Mouse (Mus musculus): ENCODE measurements around the gene Hrg.
"Not testable (repeated sequence)": the region's sequence is repeated elsewhere in the genome, so short reads cannot be mapped to it uniquely, and the experiment has no call there.

Gene Hrg

GRCm38 (mm10) chr16:22950840-22951395, at the start of gene Hrg:
Gene Hrg, plus strand, starts transcription at chr16:22951072.
- DNase-seq = no peak

- DNase-seq = no peak
Observed at GRCm38 (mm10) chr16:22901326-22901725, 49.5 kb upstream of the Hrg start.

DNA sequence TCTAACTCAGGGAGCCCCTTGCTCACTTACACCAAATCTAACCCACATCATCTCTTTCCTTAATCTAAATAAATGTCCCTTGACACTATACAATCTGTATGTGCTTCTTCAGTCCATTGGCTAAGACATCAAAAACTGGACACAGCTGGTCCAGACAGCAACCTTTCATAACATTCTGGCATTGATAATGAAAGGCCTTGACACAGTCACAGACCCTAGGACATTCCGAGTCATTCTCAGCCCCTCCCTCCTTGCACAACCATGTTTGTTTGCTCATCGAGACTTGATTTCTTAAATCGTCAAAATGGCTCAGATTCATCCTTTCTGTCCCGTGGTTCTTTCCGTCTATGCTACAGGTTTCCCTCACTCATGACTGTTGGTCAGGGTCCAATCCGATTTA, 41.6 kb upstream of the Hrg start:
- no peak for DNase-seq

- peak in 1 of 2 experiments; percentile 21 for DNase-seq
Observed at GRCm38 (mm10) chr16:22911986-22912385, 38.9 kb upstream of the Hrg start.

DNA sequence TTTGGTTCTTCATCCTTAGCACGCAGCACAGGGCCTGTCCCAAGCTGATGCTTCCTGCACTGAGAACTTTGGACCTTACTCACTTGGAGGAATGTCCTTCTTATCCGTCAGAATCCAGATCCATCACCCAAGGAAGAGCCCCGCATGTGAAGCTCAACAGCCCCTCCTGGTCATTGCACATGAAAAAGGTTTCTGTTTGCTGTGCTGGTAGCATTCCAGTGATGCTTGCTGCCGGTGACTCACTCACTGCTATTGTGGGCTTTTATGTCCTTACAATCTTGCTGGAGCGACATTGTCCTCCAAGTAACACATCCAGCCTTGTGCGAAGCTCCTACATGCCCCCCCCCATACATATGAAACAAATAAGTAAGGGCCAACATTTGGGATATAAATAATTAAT, 38.0 kb upstream of the Hrg start:
- no peak for DNase-seq

- DNase-seq = no peak
Observed at GRCm38 (mm10) chr16:22914276-22914675, 36.6 kb upstream of the Hrg start.

DNA sequence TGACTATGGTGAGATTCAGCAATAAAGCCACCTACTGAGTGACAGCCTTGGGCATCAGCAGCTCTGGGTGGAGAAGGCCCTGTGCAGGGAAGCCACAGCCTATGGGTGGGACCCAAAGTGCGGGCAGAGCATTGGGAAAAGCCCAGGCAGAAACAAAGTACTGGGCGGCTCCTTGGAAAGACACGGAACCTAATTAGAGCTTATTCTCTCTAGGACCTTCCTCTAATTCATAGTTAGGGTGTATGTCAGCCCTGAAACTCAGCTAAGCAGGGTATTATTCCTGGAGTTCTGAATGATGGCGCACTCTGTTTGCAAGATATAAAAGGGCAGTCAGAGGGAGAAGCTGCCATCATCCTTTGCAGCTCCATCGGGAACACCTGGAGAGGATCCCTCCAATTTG, 32.8 kb upstream of the Hrg start, which contains the start of gene Fetub:
Fetub (plus strand) TSS at position 301 of the 400 bp plus-strand sequence.
- no peak for DNase-seq

GRCm38 (mm10) chr16:22918664-22919312, 32.1 kb upstream of the Hrg start:
- DNase-seq = peak; percentile 7 to 9

DNA sequence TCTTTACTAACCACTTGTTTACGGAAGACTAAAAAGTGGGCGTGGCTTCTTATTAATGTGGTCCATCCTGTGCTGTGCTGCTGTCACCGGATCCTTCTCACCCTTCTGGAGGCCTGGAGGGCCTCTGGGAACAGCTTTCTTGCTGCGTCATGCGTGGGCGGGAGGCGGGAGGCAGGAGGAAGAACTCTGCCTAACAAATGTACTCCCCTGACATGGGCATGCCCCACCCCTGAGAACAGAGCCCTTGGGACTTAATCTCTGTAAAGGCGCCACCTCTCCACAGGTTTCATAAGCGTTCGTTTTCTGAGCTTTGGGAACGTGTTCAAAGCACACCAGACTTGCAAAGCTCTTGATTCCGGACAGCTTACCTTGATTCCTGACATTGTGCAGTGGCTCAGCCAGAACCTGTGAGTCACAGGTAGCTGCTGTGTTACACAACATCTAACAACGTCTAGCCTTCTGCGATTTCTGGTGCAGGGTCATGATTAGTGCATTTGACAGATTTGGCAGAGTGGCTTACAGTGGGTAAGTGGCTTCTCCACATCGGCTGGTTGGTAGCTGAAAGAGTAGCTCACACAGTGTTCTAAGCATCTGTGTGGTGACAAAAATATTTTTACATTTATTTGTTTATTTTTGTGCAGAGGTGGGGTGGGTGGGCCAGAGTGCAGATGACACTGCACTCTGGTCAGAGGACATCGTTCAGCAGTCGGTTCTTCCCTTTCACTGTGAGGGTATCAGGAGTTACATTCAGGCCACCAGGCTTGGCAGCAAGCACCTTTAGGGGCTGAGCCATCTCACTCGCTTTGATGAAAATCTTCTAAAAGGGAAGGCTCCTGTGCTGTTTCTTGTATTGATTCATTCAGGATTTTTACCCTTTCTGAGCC, 30.7 kb upstream of the Hrg start:
- DNase-seq = peak; percentile 77 to 85

DNA sequence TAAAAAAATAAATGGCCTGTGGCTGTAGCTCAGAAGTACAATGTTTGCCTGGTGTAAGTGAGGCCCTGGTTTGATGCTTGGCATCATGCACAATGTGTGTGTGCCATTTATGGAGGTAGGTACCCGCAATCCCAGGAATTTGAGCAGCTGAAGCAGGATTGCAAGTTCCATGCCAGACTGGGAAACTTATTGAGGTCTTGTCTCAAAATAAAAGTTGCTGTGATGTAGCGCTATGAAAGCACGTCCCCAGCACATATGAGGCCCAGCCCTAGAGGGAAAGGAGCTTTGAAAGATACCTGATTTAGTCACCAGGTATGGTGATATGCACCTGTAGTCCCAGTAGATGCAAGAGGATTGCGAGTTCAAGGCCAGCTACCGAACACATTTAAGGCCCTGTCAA, 29.1 kb upstream of the Hrg start:
- no peak for DNase-seq

GRCm38 (mm10) chr16:22922433-22922832, 28.4 kb upstream of the Hrg start:
- no peak for DNase-seq

- DNase-seq = no peak
Observed at GRCm38 (mm10) chr16:22929575-22929974, 21.3 kb upstream of the Hrg start.

GRCm38 (mm10) chr16:22931431-22932200, 19.3 kb upstream of the Hrg start:
- no peak for DNase-seq

- no peak for DNase-seq
Observed at GRCm38 (mm10) chr16:22937631-22938030, 13.2 kb upstream of the Hrg start.

- DNase-seq = no peak
Observed at GRCm38 (mm10) chr16:22938541-22938940, 12.3 kb upstream of the Hrg start.

DNA sequence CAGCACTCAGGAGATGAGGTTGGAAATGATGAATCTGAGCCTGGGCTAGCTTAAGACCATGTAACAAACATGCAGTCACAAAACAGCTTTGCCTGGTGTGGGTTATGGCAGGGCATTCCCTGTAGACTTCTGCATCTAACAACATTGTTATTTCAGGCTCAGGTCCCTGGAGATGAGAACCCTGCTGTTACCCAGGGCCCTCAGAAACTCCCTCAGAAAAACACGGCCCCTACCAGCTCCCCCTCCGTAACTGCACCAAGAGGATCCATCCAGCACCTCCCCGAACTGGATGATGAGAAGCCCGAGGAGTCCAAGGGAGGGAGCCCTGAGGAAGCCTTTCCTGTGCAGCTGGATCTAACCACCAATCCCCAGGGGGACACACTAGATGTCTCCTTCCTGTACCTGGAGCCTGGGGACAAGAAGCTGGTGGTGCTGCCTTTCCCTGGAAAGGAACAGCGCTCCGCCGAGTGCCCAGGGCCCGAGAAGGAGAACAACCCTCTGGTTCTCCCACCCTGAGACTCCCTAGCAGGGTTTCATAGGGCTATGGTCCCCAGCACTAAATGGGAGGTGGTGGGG, 11.7 kb upstream of the Hrg start:
- DNase-seq = no peak

- DNase-seq = not testable (repeated sequence)
Observed at GRCm38 (mm10) chr16:22941825-22942476, 8.9 kb upstream of the Hrg start.

DNA sequence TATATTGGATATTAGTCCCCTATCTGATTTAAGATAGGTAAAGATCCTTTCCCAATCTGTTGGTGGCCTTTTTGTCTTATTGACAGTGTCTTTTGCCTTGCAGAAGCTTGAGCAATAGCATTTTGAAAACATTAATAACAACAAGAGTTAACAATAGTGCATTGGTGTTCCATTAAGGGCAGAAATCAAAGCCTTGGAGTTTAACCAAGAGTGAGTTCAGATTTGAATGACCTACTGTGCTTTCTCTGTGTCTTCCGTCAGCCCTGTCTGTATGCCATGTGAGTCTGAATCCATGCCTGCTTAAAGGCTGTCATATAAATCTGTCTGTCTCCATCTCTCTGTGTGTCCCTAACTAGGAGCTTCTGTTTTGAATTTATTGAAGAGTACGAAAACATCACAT, 3.5 kb upstream of the Hrg start:
- no peak for DNase-seq

DNA sequence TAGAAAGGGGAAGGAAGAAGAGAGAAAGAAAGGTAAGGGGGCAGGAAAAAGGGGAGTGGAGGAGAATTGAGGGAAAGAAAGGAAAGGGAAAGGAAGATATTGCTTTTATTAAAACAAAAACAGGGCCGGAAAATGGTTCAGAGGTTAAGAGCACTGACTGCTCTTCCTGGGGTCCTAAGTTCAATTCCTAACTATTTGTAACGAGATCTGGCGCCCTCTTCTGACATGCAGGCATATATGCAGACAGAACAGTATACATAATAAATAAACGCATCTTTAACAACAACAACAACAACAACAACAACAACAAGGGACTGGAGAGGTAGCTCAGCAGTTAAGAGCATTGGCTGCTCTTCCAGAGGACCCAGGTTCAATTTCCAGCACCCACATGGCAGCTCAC, 2.2 kb downstream of the Hrg start:
- DNase-seq = no peak

- DNase-seq = no peak
Observed at GRCm38 (mm10) chr16:22955397-22956084, 4.7 kb downstream of the Hrg start.

- DNase-seq = no peak
Observed at GRCm38 (mm10) chr16:22956085-22956439, 5.2 kb downstream of the Hrg start.

DNA sequence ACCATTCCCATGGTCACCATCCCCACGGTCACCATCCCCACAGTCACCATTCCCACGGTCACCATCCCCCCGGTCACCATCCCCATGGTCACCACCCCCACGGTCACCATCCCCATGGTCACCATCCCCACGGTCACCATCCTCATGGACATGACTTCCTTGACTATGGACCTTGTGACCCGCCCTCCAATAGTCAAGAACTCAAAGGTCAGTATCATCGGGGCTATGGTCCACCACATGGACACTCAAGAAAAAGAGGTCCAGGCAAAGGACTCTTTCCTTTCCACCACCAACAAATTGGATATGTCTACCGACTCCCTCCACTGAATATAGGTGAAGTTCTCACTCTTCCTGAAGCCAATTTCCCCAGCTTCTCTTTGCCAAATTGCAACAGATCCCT, 10.2 kb downstream of the Hrg start:
- DNase-seq = no peak

Data from lung, adult 18-20 months (tissue).